Mouse (Mus musculus): ENCODE measurements around the gene Pibf1. TPM values are rescaled to one million over a fixed set of nuclear protein-coding genes. Genes with fewer than 3 reads are reported as not detected.

The Pibf1 gene
- total and polyA plus RNA-seq, 3 experiments, result 8.4 to 11.0 TPM; not detected in 1

DNA sequence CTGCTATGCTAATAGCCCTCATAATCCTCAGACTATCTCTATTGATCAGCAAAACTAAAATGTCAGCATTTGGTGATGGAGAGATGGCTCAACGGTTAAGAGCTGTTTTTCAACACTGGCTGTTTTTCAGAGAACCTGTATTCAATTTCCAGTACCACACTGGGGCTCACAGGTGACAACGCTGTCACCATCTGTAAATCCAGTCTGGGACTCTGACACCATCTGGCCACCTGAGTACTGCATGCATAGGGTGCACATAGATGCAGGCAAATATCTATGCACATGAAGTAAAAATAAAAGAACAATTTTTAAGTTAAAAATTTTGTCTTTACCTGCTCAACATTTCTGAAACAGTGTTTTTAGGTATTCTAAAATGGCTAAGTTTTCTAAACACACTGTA, 40.8 kb downstream of the Pibf1 start:
- Histone ChIP-seq H3K27ac (ENCODE audit: control insufficient read depth, low read depth, low read length) (no peak overlapping the region), H3K27me3 (ENCODE audit: control insufficient read depth in 1 of 2, insufficient read depth in 2 of 2, low read length in 2 of 2) (no peaks in the 10 kb centered on the region), H3K4me1 (ENCODE audit: control insufficient read depth in 1 of 2, insufficient read depth in 2 of 2, low read length in 2 of 2) (no peaks in the 10 kb centered on the region), H3K4me3 (ENCODE audit: control insufficient read depth in 1 of 2, insufficient read depth in 1 of 2, low read depth in 2 of 2, low read length in 2 of 2) (no peak overlapping the region), H3K9ac (ENCODE audit: control insufficient read depth, low read depth, low read length, poor library complexity, severe bottlenecking) (no peak overlapping the region), H3K79me2 (ENCODE audit: control insufficient read depth, insufficient read depth, low read length, poor library complexity) (no peaks in the 10 kb centered on the region), H3K36me3 (ENCODE audit: control insufficient read depth in 1 of 2, insufficient read depth in 2 of 2, low read length in 2 of 2) (peaks cover 0 to 5% of the 10 kb centered on the region in 2 experiments; a peak in 3 of 4 replicates), H3K9me3 (replicated peaks; ENCODE audit: insufficient read depth, low read length) (no peaks in the 10 kb centered on the region)
- TF ChIP-seq JUND (IDR thresholded peaks at IDR 0.05; ENCODE audit: low read depth, low read length) (no peak), ZMIZ1 (IDR thresholded peaks at IDR 0.05; ENCODE audit: low read depth, low read length) (no peak), E2F4 (IDR thresholded peaks at IDR 0.05; ENCODE audit: borderline replicate concordance, low read depth, low read length) (no peak), RAD21 (IDR thresholded peaks at IDR 0.05; ENCODE audit: low read depth, low read length) (no peak), MAX (IDR thresholded peaks at IDR 0.05; ENCODE audit: low read length) (no peak), ETS1 (IDR thresholded peaks at IDR 0.05; ENCODE audit: low read depth, low read length) (no peak), CHD1 (IDR thresholded peaks at IDR 0.05; ENCODE audit: low read depth, low read length) (no peak), SIN3A (IDR thresholded peaks at IDR 0.05; ENCODE audit: low read length) (no peak), BHLHE40 (IDR thresholded peaks at IDR 0.05; ENCODE audit: borderline replicate concordance, low read depth, low read length) (no peak)
- no peak for DNase-seq (ENCODE audit: low read depth, low spot score)

DNA sequence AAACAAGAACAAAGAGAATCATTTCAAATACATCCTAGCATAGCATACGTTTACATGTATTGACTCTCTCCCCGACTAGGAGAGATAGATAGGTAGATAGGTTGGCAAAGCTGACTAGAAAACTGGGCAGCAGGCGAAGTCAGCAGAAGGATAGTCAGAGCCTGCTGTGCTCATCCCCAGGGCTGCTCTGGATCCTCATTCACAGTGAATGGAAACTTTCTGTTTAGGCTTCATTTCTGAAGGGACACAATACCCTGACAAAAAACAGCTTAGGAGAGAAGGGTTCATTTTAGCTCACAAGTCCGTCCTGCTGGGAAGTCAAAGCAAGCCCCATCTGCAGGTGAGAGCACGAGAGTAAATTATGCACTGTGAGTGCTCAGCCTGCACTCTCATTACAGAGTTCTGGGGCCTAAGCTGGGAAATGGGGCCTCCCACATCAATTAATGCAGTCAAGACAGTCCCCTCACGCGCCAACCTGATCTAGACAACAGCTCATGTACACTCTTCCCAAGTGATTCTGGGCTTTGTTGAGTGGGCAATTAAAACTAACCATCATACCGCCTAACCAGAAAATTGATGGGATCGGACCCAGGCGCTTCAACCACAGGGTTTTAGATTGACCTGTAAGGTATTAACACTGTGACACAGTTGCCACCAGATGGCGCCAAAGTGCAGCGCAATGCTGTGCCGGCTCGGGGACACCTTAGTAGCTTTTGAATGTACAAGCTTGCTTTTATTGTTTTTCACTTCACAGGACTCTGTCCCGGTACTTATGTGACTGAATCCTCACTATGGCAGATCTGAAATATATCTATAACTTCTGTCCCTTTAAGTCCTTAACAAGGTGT, 42.8 kb downstream of the Pibf1 start:
- Histone ChIP-seq H3K4me1 (ENCODE audit: control insufficient read depth in 1 of 2, insufficient read depth in 2 of 2, low read length in 2 of 2) (no peaks in the 10 kb centered on the region), H3K27me3 (ENCODE audit: control insufficient read depth in 1 of 2, insufficient read depth in 2 of 2, low read length in 2 of 2) (no peaks in the 10 kb centered on the region), H3K79me2 (ENCODE audit: control insufficient read depth, insufficient read depth, low read length, poor library complexity) (no peaks in the 10 kb centered on the region), H3K4me3 (ENCODE audit: control insufficient read depth in 1 of 2, insufficient read depth in 1 of 2, low read depth in 2 of 2, low read length in 2 of 2) (no peak overlapping the region), H3K9ac (ENCODE audit: control insufficient read depth, low read depth, low read length, poor library complexity, severe bottlenecking) (no peak overlapping the region), H3K36me3 (ENCODE audit: control insufficient read depth in 1 of 2, insufficient read depth in 2 of 2, low read length in 2 of 2) (peaks cover 0 to 7% of the 10 kb centered on the region in 2 experiments; a peak in 3 of 4 replicates), H3K27ac (ENCODE audit: control insufficient read depth, low read depth, low read length) (no peak overlapping the region), H3K9me3 (replicated peaks; ENCODE audit: insufficient read depth, low read length) (no peaks in the 10 kb centered on the region)
- TF ChIP-seq MXI1 (IDR thresholded peaks at IDR 0.05; ENCODE audit: low read depth, low read length), result no peak
- peak; percentile 84 for TF ChIP-seq SMC3 (IDR thresholded peaks at IDR 0.05; ENCODE audit: low read depth, low read length)
- peak; percentile 85 for TF ChIP-seq RAD21 (IDR thresholded peaks at IDR 0.05; ENCODE audit: low read depth, low read length)
- no peak for TF ChIP-seq TBP (IDR thresholded peaks at IDR 0.05; ENCODE audit: low read depth, low read length)
- peak; percentile 71 to 79 (median 71) for TF ChIP-seq CTCF (IDR thresholded peaks at IDR 0.05 in 2 of 3, conservative IDR thresholded peaks at IDR 0.05 in 1 of 3; ENCODE audit: control insufficient read depth in 1 of 3, insufficient read depth in 1 of 3, low read depth in 2 of 3, low read length in 3 of 3, poor library complexity in 1 of 3, severe bottlenecking in 1 of 3)
- TF ChIP-seq POLR2AphosphoS5 (IDR thresholded peaks at IDR 0.05; ENCODE audit: borderline replicate concordance, low read depth, low read length), result no peak
- TF ChIP-seq ZC3H11A (IDR thresholded peaks at IDR 0.05; ENCODE audit: low read depth, low read length), result peak; percentile 70
- DNase-seq (ENCODE audit: low read depth, low spot score), result peak; percentile 81
